Mouse (Mus musculus) left cerebral cortex, postnatal 10 days (tissue): ENCODE data around the gene Gm6871. TPM values are rescaled to one million over a fixed set of nuclear protein-coding genes. Genes with fewer than 3 reads are reported as not detected.
A peak's percentile ranks its signal among the peaks of the same experiment; 100 is the strongest.
"Not testable (repeated sequence)": the region's sequence is repeated elsewhere in the genome, so short reads cannot be mapped to it uniquely, and the experiment has no call there.

ENCODE experiments used
- DNase-seq, 2 experiments: peaks; one replicate each; pipeline ENCODE4 v3.0.0; 2021 to 2022; ENCODE audit warnings: low spot score in 2 of 2, mixed read lengths in 1 of 2; ENCODE audit errors: extremely low spot score in 1 of 2
- intact Hi-C: fragments of 180-260 bp; cut with DNase I; formaldehyde crosslinking; loops from one replicate; pipeline ENCODE4 v1.15.1; 2025
- total RNA-seq, 2 experiments: library from RNA; stranded (reverse); gene quantifications; 2 replicates each; pipeline ENCODE4 v1.2.3; 2021

The Gm6871 gene
- not detected for total RNA-seq

DNA sequence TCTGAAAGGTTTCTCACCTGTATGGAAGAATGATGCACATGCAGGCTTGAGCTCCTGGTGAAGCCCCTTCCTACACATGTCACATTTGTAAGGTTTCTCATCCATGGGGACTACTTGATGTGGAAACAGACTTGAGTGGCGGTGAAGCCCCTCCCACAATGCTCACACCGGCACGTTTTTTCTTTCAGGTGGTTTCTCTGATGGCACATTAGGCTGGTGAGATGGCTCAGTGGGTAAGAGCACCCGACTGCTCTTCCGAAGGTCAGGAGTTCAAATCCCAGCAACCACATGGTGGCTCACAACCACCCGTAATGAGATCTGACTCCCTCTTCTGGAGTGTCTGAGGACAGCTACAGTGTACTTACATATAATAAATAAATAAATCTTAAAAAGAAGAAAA is at the start of gene Gm6871:
Gene Gm6871 (minus strand): TSS at position 101 of the 400 bp plus-strand sequence.
- intact Hi-C loops, DNase-seq: not testable (repeated sequence)

GRCm38 (mm10) chr7:41616241-41616640 is 42.8 kb upstream of the Gm6871 start:
- DNase-seq, intact Hi-C loops: not testable (repeated sequence)

DNA sequence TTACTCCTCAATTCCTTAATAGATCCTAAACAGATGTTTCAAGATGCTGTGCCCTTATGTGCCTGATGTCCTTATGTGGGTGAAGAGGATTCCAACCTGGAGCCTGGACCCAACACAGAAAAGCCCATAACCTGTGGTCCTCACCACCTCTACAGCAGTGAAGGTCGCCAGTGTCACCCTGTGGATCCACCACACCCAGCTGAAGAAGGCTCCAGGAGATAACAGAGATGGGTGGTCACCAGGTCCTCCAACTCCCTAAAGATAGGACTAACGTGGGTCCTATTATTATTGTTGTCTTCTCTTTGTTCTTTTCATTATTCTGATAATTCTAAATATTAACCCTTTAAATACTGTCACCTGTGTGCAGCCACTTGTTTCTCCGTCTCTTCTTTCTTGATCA is 38.2 kb upstream of the Gm6871 start:
- DNase-seq = no peak
- intact Hi-C loops = no loop called here

GRCm38 (mm10) chr7:41599932-41600548 is 26.6 kb upstream of the Gm6871 start:
- intact Hi-C loops = loop anchor here (10.0 kb wide), 1 partner anchor 905 kb away; the partner anchor contains the start of gene Zfp141
- DNase-seq = no peak

GRCm38 (mm10) chr7:41599034-41599813 is 25.8 kb upstream of the Gm6871 start, which contains the start of gene 2610021A01Rik:
2610021A01Rik (plus strand) TSS chr7:41599230.
- peak; percentile 90 to 94 for DNase-seq
- intact Hi-C loops = no loop called here

DNA sequence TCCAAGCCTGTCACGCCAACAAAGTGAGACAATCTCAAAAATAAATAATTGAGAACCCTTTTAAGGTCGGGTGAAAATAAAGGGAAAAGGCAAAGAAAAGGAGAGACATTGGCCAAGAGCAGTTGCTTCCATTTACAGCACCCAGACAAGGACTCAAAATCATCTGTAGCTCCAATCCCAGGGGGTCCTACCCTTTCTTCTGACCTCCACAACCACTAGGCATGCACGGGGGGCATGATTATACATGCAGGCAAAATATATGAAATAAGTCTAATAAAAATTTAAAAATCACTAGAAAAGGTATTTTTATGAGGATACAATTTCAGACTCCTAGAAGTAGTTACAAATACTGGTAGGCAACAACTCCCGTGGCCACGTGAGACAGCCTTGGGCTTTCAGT is 25.2 kb upstream of the Gm6871 start:
- intact Hi-C loops = no loop called here
- no peak for DNase-seq

DNA sequence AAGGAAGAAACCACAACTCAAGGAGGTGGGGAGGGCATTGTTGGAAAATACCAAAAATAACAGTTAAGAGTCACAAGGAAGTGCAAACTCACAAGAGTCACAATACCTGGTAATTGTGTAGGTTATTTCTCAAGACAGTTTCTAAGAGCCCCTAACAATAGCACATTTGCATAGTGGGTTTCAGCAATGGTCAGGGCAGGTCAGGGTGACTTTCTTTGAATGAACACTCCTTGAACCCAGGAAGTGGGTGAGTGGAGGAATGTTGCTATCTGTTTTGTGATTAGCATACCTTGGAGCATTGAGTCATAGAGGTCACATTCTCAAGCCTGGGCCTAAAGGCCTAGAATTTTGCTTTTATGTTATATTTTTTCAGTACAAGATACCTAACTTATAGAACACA is 14.4 kb upstream of the Gm6871 start:
- DNase-seq, intact Hi-C loops: not testable (repeated sequence)

- no peak for DNase-seq
- intact Hi-C loops = no loop called here
Measured at GRCm38 (mm10) chr7:41582028-41582427, 8.6 kb upstream of the Gm6871 start.

- DNase-seq = no peak
- intact Hi-C loops = no loop called here
Measured at GRCm38 (mm10) chr7:41577956-41578355, 4.5 kb upstream of the Gm6871 start.

DNA sequence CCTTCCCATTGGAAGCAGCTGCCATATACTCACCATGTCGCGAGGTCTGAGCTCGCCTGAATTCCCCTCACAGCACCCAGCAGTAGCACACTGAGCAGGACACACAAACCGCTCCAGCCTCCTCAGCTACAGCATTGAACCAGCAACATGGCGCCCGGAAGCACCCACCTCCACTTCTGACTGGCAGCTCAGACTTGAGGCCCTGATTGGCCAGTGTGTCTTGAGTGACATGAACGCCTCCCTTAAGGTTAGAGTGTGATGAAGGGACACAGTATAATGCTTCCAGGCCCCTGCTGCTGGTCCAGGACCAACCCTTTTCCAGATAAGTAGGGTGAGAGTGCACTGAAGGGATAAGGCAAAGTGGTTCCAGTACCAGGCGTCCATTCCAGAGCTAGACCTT is 12.8 kb downstream of the Gm6871 start:
- intact Hi-C loops = no loop called here
- DNase-seq = no peak

- DNase-seq = no peak
- intact Hi-C loops = no loop called here
Measured at GRCm38 (mm10) chr7:41512672-41513071, 60.8 kb downstream of the Gm6871 start.

- intact Hi-C loops = no loop called here
- DNase-seq = no peak
Measured at GRCm38 (mm10) chr7:41512207-41512606, 61.3 kb downstream of the Gm6871 start.

DNA sequence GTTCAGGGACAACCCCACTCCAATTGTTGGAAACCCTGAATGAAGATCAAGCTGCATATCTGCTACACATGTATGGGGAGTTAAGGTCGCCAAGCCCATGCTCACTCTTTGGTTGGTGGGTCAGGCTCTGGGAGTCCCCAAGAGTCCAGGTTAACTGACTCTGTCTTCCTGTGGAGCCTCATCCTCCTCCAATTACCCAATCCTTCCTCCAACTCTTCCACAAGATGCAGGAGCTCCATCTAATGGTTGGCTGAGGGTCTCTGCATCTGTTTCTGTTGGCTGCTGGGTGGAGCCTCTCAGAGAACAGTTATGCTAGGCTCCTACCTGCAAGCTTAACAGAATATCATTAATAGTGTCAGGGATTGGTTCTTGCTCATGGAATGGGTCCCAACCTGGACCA is 71.1 kb downstream of the Gm6871 start:
- DNase-seq = no peak
- intact Hi-C loops = loop anchor here (10.0 kb wide), 1 partner anchor 1778 kb away; no protein-coding TSS in a partner anchor

GRCm38 (mm10) chr7:41500151-41500934 is 73.1 kb downstream of the Gm6871 start:
- DNase-seq = peak; percentile 55 to 56
- intact Hi-C loops = loop anchor here (10.0 kb wide), 1 partner anchor 1776 kb away; no protein-coding TSS in a partner anchor

DNA sequence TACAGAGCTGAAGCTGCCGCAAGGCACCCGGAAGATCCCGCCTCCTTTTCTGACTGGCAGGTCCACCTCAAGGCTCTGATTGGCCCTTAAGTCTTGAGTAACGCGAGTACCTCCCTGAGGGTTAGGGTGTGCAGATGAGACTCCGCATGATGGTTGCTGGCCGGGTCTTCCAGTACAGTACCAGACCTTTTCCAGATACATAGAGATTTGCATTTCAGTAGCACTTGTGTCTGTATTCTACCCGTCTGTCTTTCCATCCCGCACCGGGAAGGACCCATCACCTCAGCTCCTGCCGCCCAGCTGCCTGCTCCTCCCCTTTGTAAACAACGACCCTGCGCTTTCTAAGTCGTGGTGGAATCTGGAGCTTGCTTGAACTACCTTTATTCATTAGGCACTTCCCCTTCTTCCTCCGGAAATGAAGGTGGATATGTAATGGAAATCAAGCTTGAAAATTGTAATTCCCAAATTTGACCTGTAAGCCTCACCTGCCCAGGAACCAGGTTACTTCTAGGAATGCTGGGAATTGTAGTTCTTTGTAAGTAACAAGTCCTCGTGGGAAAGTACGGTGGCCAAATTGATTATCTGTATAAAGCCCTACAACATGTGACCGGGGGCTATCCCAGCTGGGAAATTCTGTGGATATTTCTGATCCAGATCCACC is 73.9 kb downstream of the Gm6871 start, which contains the start of the genes Gm20449 and AW146154:
Gene Gm20449 (minus strand): TSS at position 29 of the 661 bp plus-strand sequence.
Gene AW146154 (minus strand): TSS at position 502 of the 661 bp plus-strand sequence.
- DNase-seq = peak; percentile 97 to 99
- intact Hi-C loops = loop anchor here (5.0 to 10.0 kb wide), 3 partner anchors 107 to 1775 kb away; partner anchors contain the start of genes AI987944 and Zfp788

DNA sequence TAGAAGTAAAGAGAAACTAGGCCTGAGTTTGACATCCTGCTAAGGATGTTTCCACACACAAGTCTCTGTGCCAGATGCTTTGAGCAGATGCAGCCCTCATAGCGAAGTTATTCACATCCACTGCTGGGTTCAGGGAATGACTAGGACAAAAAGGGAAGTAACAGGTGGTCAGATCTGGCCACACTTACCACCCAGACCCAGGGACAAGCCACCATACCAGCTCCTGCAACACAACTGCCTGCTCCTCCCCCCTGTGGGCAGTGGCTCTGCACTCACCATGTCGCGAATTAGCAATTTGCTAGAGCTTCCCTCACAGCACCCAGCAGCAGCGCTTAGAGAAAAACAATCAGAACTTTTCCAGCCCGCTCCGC is 74.5 kb downstream of the Gm6871 start:
- intact Hi-C loops = loop anchor here (5.0 kb wide), 2 partner anchors 107 to 133 kb away; partner anchors contain the start of genes AI987944 and Zfp788
- not testable (repeated sequence) for DNase-seq

GRCm38 (mm10) chr7:41498464-41498863 is 75.0 kb downstream of the Gm6871 start:
- intact Hi-C loops = loop anchor here (5.0 kb wide), 2 partner anchors 106 to 134 kb away; partner anchors contain the start of genes AI987944 and Zfp788
- peak in 1 of 2 experiments; percentile 41 for DNase-seq

DNA sequence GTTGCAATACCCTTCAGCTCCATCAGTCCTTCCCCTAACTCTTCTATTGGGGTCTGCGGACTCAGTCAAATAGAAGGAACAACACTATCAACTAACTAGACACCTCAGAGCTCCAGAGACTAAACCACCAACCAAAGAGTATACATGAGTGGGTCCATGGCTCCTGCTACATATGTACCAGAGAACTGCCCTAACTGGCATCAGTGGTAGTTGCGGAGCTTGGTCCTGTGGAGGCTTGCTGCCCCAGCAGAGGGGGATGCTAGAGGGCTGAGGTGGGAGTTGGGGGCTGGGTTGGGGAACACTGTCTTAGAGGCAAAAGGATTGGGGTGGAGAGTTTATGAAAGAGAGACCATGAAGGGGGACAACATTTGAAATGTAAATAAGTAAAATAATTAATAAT is 75.6 kb downstream of the Gm6871 start:
- DNase-seq = peak in 1 of 2 experiments; percentile 53

More for the DNA sequence above, 75.6 kb downstream of the Gm6871 start:
- intact Hi-C loops = loop anchor here (5.0 kb wide), 2 partner anchors 106 to 134 kb away; partner anchors contain the start of genes AI987944 and Zfp788
